In genomic region chrX:11529221-11529620, GRCm38 (mm10) we compare ENCODE assay signal across 13 mouse cellular contexts.
"Had no signal": no experiment of that assay in that cellular context is flagged by ENCODE, and none has a peak within 500 bp of the region (broad histone marks: within the 10 kb centered on the region; RNA-seq: fewer than 3 reads in every experiment).

No protein-coding gene starts in this region.

- DNase-seq: gastrocnemius, adult 2 months; gastrocnemius, postnatal 10 days; gastrocnemius, postnatal 25 days; heart, adult 2 months; heart, postnatal 4 days; kidney, adult 18-20 months; kidney, adult 8-10 months; kidney, postnatal 10 days; kidney, postnatal 25 days; kidney, postnatal 4 days; liver; liver, embryonic 13.5 days; liver, postnatal 0 days had no signal
